Mouse (Mus musculus) ES-E14 (cell line): ENCODE results near the gene Il24. TPM values are rescaled to one million over a fixed set of nuclear protein-coding genes. Genes with fewer than 3 reads are reported as not detected.

Experiments used
- DNase-seq: peaks from one replicate; pipeline ENCODE4 v3.0.0-alpha.2; 2013; ENCODE audit warnings: low read depth, low spot score
- H3K27ac ChIP-seq: 2 replicates; pipeline ENCODE4 v1.5.1; 2012; ENCODE audit warnings: low read depth, mild to moderate bottlenecking, low read length, moderate library complexity, mixed read lengths; ENCODE audit not compliant: poor library complexity, insufficient read depth, severe bottlenecking
- H3K36me3 ChIP-seq: 2 replicates; pipeline ENCODE4 v1.6.1; 2012; ENCODE audit warnings: mild to moderate bottlenecking, low read length, moderate library complexity, mixed read lengths; ENCODE audit not compliant: control insufficient read depth, poor library complexity, insufficient read depth, severe bottlenecking
- H3K4me1 ChIP-seq, 2 experiments: fragments of 150-350 bp in 1 of 2; sonication (generic) in 1 of 2; 2 replicates each; pipeline ENCODE4 v1.6.1; 2012; ENCODE audit warnings: low read length in 2 of 2, mild to moderate bottlenecking in 1 of 2, mixed read lengths in 1 of 2; ENCODE audit not compliant: control insufficient read depth in 2 of 2, insufficient read depth in 2 of 2, poor library complexity in 1 of 2
- H3K4me3 ChIP-seq, 2 experiments: fragments of 150-350 bp in 1 of 2; sonication (generic) in 1 of 2; 2 replicates each; pipeline ENCODE4 v1.5.1; 2012; ENCODE audit warnings: low read length in 2 of 2, low read depth in 1 of 2, mild to moderate bottlenecking in 1 of 2, mixed read lengths in 1 of 2; ENCODE audit not compliant: insufficient read depth in 1 of 2, poor library complexity in 1 of 2, severe bottlenecking in 1 of 2
- H3K9ac ChIP-seq: 2 replicates; pipeline ENCODE4 v1.6.1; 2012; ENCODE audit warnings: low read depth, mild to moderate bottlenecking, low read length, mixed read lengths; ENCODE audit not compliant: poor library complexity, insufficient read depth, severe bottlenecking
- H3K9me3 ChIP-seq: fragments of 150-350 bp; sonication (generic); 2 replicates; pipeline ENCODE4 v1.6.1; 2012; ENCODE audit warnings: low read depth, mild to moderate bottlenecking, low read length; ENCODE audit not compliant: control insufficient read depth, insufficient read depth
- CHD2 ChIP-seq: IDR thresholded peaks from 2 replicates; pipeline ENCODE4 v1.6.1; 2014; ENCODE audit warnings: mild to moderate bottlenecking, low read depth, low read length, inconsistent platforms
- HCFC1 ChIP-seq: IDR thresholded peaks from 2 replicates; pipeline ENCODE4 v1.6.1; 2012; ENCODE audit warnings: low read length, inconsistent platforms, borderline replicate concordance; ENCODE audit not compliant: insufficient read depth
- MAFK ChIP-seq: IDR thresholded peaks from 2 replicates; pipeline ENCODE4 v1.6.1; 2014; ENCODE audit warnings: mild to moderate bottlenecking, low read depth, low read length, inconsistent platforms; ENCODE audit not compliant: insufficient read depth
- ZC3H11A ChIP-seq: IDR thresholded peaks from 2 replicates; pipeline ENCODE4 v1.6.1; 2012; ENCODE audit warnings: low read depth, mild to moderate bottlenecking, inconsistent platforms, low read length, borderline replicate concordance
- ZNF384 ChIP-seq: IDR thresholded peaks from 2 replicates; pipeline ENCODE4 v1.6.1; 2012; ENCODE audit warnings: low read depth, low read length, inconsistent platforms
- in situ Hi-C, 2 experiments: fragments of 600-800 bp; cut with MboI; formaldehyde crosslinking; loops; one replicate each; pipeline ENCODE4 v1.15.1; 2025; ENCODE audit warnings: low sequenced_read_pairs in 2 of 2, inconsistent platforms in 1 of 2; ENCODE audit not compliant: unreplicated experiment in 2 of 2
- total RNA-seq: library from RNA; depleted of rRNA; stranded (reverse); fragments of 300-350 nt; gene quantifications from 2 replicates; pipeline ENCODE4 v1.2.3, GENCODE M21; 2012; rRNA removed

Il24 gene
- total RNA-seq, 1 experiment: 1.9 TPM

GRCm38 (mm10) chr1:130840599-130841379 lies 46.5 kb downstream of the Il24 start:
- H3K4me1 ChIP-seq: no peaks in the 10 kb centered on the region
- H3K9ac ChIP-seq: no peak overlapping the region
- no peaks in the 10 kb centered on the region for H3K36me3 ChIP-seq
- H3K27ac ChIP-seq: no peak overlapping the region
- H3K9me3 ChIP-seq: no peaks in the 10 kb centered on the region
- no peak for DNase-seq
- H3K4me3 ChIP-seq: no peak overlapping the region
- no peak for TF ChIP-seq ZC3H11A
- TF ChIP-seq CHD2: no peak
- no peak for TF ChIP-seq MAFK
- no peak for TF ChIP-seq ZNF384
- in situ Hi-C loops: no loop called here

GRCm38 (mm10) chr1:130838288-130838687 lies 49.0 kb downstream of the Il24 start:
- Histone ChIP-seq H3K4me1 (no peaks in the 10 kb centered on the region), H3K27ac (no peak overlapping the region), H3K4me3 (no peak overlapping the region), H3K9ac (no peak overlapping the region), H3K9me3 (no peaks in the 10 kb centered on the region), H3K36me3 (no peaks in the 10 kb centered on the region)
- in situ Hi-C loops: no loop called here
- TF ChIP-seq HCFC1 (no peak), CHD2 (no peak)
- DNase-seq: no peak

- Histone ChIP-seq H3K27ac (no peak overlapping the region), H3K9ac (no peak overlapping the region), H3K4me3 (no peak overlapping the region), H3K36me3 (no peaks in the 10 kb centered on the region), H3K4me1 (no peaks in the 10 kb centered on the region), H3K9me3 (no peaks in the 10 kb centered on the region)
- TF ChIP-seq MAFK (no peak), ZNF384 (no peak)
- in situ Hi-C loops: no loop called here
- no peak for DNase-seq
Measured at GRCm38 (mm10) chr1:130835161-130835936, 51.9 kb downstream of the Il24 start.

- Histone ChIP-seq H3K9me3 (no peaks in the 10 kb centered on the region), H3K4me3 (no peak overlapping the region), H3K27ac (no peak overlapping the region), H3K9ac (no peak overlapping the region), H3K4me1 (no peaks in the 10 kb centered on the region), H3K36me3 (no peaks in the 10 kb centered on the region)
- no peak for TF ChIP-seq HCFC1
- no peak for TF ChIP-seq ZC3H11A
- TF ChIP-seq MAFK: no peak
- no peak for TF ChIP-seq CHD2
- no peak for DNase-seq
- in situ Hi-C loops: no loop called here
Measured at GRCm38 (mm10) chr1:130832230-130833149, 54.8 kb downstream of the Il24 start.

Other genes with a start within 250 kb of the Il24 start
- gene C4bp, start 225.8 kb downstream of the Il24 start, total RNA-seq: not detected in 2 replicates
- gene Gm29427, start 171.7 kb downstream of the Il24 start, total RNA-seq: 0.18 TPM in 1 of 2 replicates, not detected in the other
- gene Yod1, start 170.1 kb downstream of the Il24 start, total RNA-seq: 3.6 and 4.5 TPM in 2 replicates
- gene Pfkfb2, start 158.2 kb downstream of the Il24 start, total RNA-seq: 10.0 and 12.1 TPM in 2 replicates
- gene AA986860, start 155.5 kb downstream of the Il24 start, total RNA-seq: 0.53 and 1.1 TPM in 2 replicates
- 0.09 and 0.11 TPM in 2 replicates for gene Fcamr, start 86.6 kb downstream of the Il24 start, total RNA-seq
- gene Pigr, start 60.8 kb downstream of the Il24 start, total RNA-seq: 0.04 TPM in 1 of 2 replicates, not detected in the other
- not detected in 2 replicates for gene Fcmr, start 21.8 kb downstream of the Il24 start, total RNA-seq
- gene Il20, start 24.0 kb upstream of the Il24 start, total RNA-seq: not detected in 2 replicates
- gene Il19, start 52.7 kb upstream of the Il24 start, total RNA-seq: 0.36 TPM in 1 of 2 replicates, not detected in the other
- gene Il10, start 132.4 kb upstream of the Il24 start, total RNA-seq: 0.48 and 1.8 TPM in 2 replicates
- 27.3 and 38.0 TPM in 2 replicates for gene Mapkapk2, start 210.4 kb upstream of the Il24 start, total RNA-seq